Mouse (Mus musculus): ENCODE measurements at regions not wholly inside any gene's neighbourhood (a gene's known extent, or its start where the extent isn't known, plus 50 kb on each side); places are given as distances from the start of the nearest gene placed in this dataset.

GRCm38 (mm10) chr10:67644280-67644679, 95.5 kb upstream of the Ado start:
- TF ChIP-seq FOSL1 (IDR thresholded peaks at IDR 0.05; ENCODE audit: insufficient read depth, low read length, poor library complexity, severe bottlenecking) (no peak), USF1 (IDR thresholded peaks at IDR 0.05; ENCODE audit: low read depth) (no peak), CEBPB (IDR thresholded peaks at IDR 0.05; ENCODE audit: low read depth) (no peak), MAX (IDR thresholded peaks at IDR 0.05) (no peak), MYOG (IDR thresholded peaks at IDR 0.05; ENCODE audit: control insufficient read depth, extremely low read depth, insufficient read length) (no peak), CTCF (IDR thresholded peaks at IDR 0.05; ENCODE audit: control insufficient read depth, insufficient read depth, insufficient read length) (no peak), MYOD1 (IDR thresholded peaks at IDR 0.05; ENCODE audit: control insufficient read depth, insufficient read length, low read depth) (no peak)
- Histone ChIP-seq H3K79me2 (ENCODE audit: control insufficient read depth, insufficient read depth) (no peaks in the 10 kb centered on the region), H3ac (ENCODE audit: control insufficient read depth, insufficient read length, low read depth) (no peak overlapping the region), H3K27me3 (ENCODE audit: control insufficient read depth, insufficient read depth, insufficient read length) (no peaks in the 10 kb centered on the region), H3K79me3 (ENCODE audit: low read depth) (no peaks in the 10 kb centered on the region), H3K4me3 (ENCODE audit: insufficient read depth, poor library complexity, severe bottlenecking) (no peak overlapping the region), H3K36me3 (ENCODE audit: control insufficient read depth, insufficient read depth) (no peaks in the 10 kb centered on the region)

- H3K4me3 ChIP-seq (ENCODE audit: insufficient read depth, poor library complexity, severe bottlenecking), result no peak overlapping the region
- TF ChIP-seq USF1 (IDR thresholded peaks at IDR 0.05; ENCODE audit: low read depth), result no peak
- no peak for TF ChIP-seq MYOD1 (IDR thresholded peaks at IDR 0.05; ENCODE audit: control insufficient read depth, insufficient read length, low read depth)
- TF ChIP-seq MAX (IDR thresholded peaks at IDR 0.05), result no peak
- TF ChIP-seq FOSL1 (IDR thresholded peaks at IDR 0.05; ENCODE audit: insufficient read depth, low read length, poor library complexity, severe bottlenecking), result no peak
- TF ChIP-seq CTCF (IDR thresholded peaks at IDR 0.05; ENCODE audit: control insufficient read depth, insufficient read depth, insufficient read length), result no peak
- TF ChIP-seq CEBPB (IDR thresholded peaks at IDR 0.05; ENCODE audit: low read depth), result no peak
- no peaks in the 10 kb centered on the region for H3K79me3 ChIP-seq (ENCODE audit: low read depth)
- H3ac ChIP-seq (ENCODE audit: control insufficient read depth, insufficient read length, low read depth), result no peak overlapping the region
- H3K27me3 ChIP-seq (ENCODE audit: control insufficient read depth, insufficient read depth, insufficient read length), result no peaks in the 10 kb centered on the region
- no peaks in the 10 kb centered on the region for H3K79me2 ChIP-seq (ENCODE audit: control insufficient read depth, insufficient read depth)
- no peaks in the 10 kb centered on the region for H3K36me3 ChIP-seq (ENCODE audit: control insufficient read depth, insufficient read depth)
Observed at GRCm38 (mm10) chr10:67643685-67644084, 94.9 kb upstream of the Ado start.

GRCm38 (mm10) chr10:67637339-67637738, 88.6 kb upstream of the Ado start:
- Histone ChIP-seq H3K4me3 (ENCODE audit: insufficient read depth, poor library complexity, severe bottlenecking) (no peak overlapping the region), H3K36me3 (ENCODE audit: control insufficient read depth, insufficient read depth) (no peaks in the 10 kb centered on the region), H3K27me3 (ENCODE audit: control insufficient read depth, insufficient read depth, insufficient read length) (no peaks in the 10 kb centered on the region), H3ac (ENCODE audit: control insufficient read depth, insufficient read length, low read depth) (no peak overlapping the region), H3K79me2 (ENCODE audit: control insufficient read depth, insufficient read depth) (no peaks in the 10 kb centered on the region), H3K79me3 (ENCODE audit: low read depth) (no peaks in the 10 kb centered on the region)
- TF ChIP-seq USF1 (IDR thresholded peaks at IDR 0.05; ENCODE audit: low read depth) (no peak), MYOG (IDR thresholded peaks at IDR 0.05; ENCODE audit: control insufficient read depth, extremely low read depth, insufficient read length) (no peak), CTCF (IDR thresholded peaks at IDR 0.05; ENCODE audit: control insufficient read depth, insufficient read depth, insufficient read length) (no peak)

- Histone ChIP-seq H3K4me3 (ENCODE audit: insufficient read depth, poor library complexity, severe bottlenecking) (no peak overlapping the region), H3K27me3 (ENCODE audit: control insufficient read depth, insufficient read depth, insufficient read length) (no peaks in the 10 kb centered on the region), H3K79me2 (ENCODE audit: control insufficient read depth, insufficient read depth) (no peaks in the 10 kb centered on the region), H3ac (ENCODE audit: control insufficient read depth, insufficient read length, low read depth) (no peak overlapping the region), H3K36me3 (ENCODE audit: control insufficient read depth, insufficient read depth) (no peaks in the 10 kb centered on the region), H3K79me3 (ENCODE audit: low read depth) (no peaks in the 10 kb centered on the region)
- no peak for TF ChIP-seq MAX (IDR thresholded peaks at IDR 0.05)
- no peak for TF ChIP-seq USF1 (IDR thresholded peaks at IDR 0.05; ENCODE audit: low read depth)
- TF ChIP-seq MYOD1 (IDR thresholded peaks at IDR 0.05; ENCODE audit: control insufficient read depth, insufficient read length, low read depth), result no peak
- TF ChIP-seq FOSL1 (IDR thresholded peaks at IDR 0.05; ENCODE audit: insufficient read depth, low read length, poor library complexity, severe bottlenecking), result no peak
- no peak for TF ChIP-seq CTCF (IDR thresholded peaks at IDR 0.05; ENCODE audit: control insufficient read depth, insufficient read depth, insufficient read length)
Observed at GRCm38 (mm10) chr10:67636569-67636968, 87.8 kb upstream of the Ado start.

- Histone ChIP-seq H3K36me3 (ENCODE audit: control insufficient read depth, insufficient read depth) (no peaks in the 10 kb centered on the region), H3K79me3 (ENCODE audit: low read depth) (no peaks in the 10 kb centered on the region), H3ac (ENCODE audit: control insufficient read depth, insufficient read length, low read depth) (no peak overlapping the region), H3K27me3 (ENCODE audit: control insufficient read depth, insufficient read depth, insufficient read length) (no peaks in the 10 kb centered on the region), H3K79me2 (ENCODE audit: control insufficient read depth, insufficient read depth) (no peaks in the 10 kb centered on the region), H3K4me3 (ENCODE audit: insufficient read depth, poor library complexity, severe bottlenecking) (no peak overlapping the region)
- TF ChIP-seq CEBPB (IDR thresholded peaks at IDR 0.05; ENCODE audit: low read depth) (no peak), CTCF (IDR thresholded peaks at IDR 0.05; ENCODE audit: control insufficient read depth, insufficient read depth, insufficient read length) (no peak), MAX (IDR thresholded peaks at IDR 0.05) (no peak), MYOG (IDR thresholded peaks at IDR 0.05; ENCODE audit: control insufficient read depth, extremely low read depth, insufficient read length) (no peak), MYOD1 (IDR thresholded peaks at IDR 0.05; ENCODE audit: control insufficient read depth, insufficient read length, low read depth) (no peak), USF1 (IDR thresholded peaks at IDR 0.05; ENCODE audit: low read depth) (no peak)
Observed at GRCm38 (mm10) chr10:67634795-67635194, 86.0 kb upstream of the Ado start.

- Histone ChIP-seq H3K36me3 (ENCODE audit: control insufficient read depth, insufficient read depth) (no peaks in the 10 kb centered on the region), H3K79me3 (ENCODE audit: low read depth) (no peaks in the 10 kb centered on the region), H3K4me3 (ENCODE audit: insufficient read depth, poor library complexity, severe bottlenecking) (no peak overlapping the region), H3K27me3 (ENCODE audit: control insufficient read depth, insufficient read depth, insufficient read length) (no peaks in the 10 kb centered on the region), H3ac (ENCODE audit: control insufficient read depth, insufficient read length, low read depth) (no peak overlapping the region), H3K79me2 (ENCODE audit: control insufficient read depth, insufficient read depth) (no peaks in the 10 kb centered on the region)
- no peak for TF ChIP-seq CEBPB (IDR thresholded peaks at IDR 0.05; ENCODE audit: low read depth)
- TF ChIP-seq MYOG (IDR thresholded peaks at IDR 0.05; ENCODE audit: control insufficient read depth, extremely low read depth, insufficient read length), result no peak
- TF ChIP-seq MAX (IDR thresholded peaks at IDR 0.05), result no peak
- no peak for TF ChIP-seq FOSL1 (IDR thresholded peaks at IDR 0.05; ENCODE audit: insufficient read depth, low read length, poor library complexity, severe bottlenecking)
- TF ChIP-seq USF1 (IDR thresholded peaks at IDR 0.05; ENCODE audit: low read depth), result no peak
- TF ChIP-seq CTCF (IDR thresholded peaks at IDR 0.05; ENCODE audit: control insufficient read depth, insufficient read depth, insufficient read length), result no peak
- TF ChIP-seq MYOD1 (IDR thresholded peaks at IDR 0.05; ENCODE audit: control insufficient read depth, insufficient read length, low read depth), result no peak
Observed at GRCm38 (mm10) chr10:67633063-67633462, 84.3 kb upstream of the Ado start.

All from C2C12 (cell line).